Mouse (Mus musculus) left cerebral cortex, adult 2 months (tissue): ENCODE results near the gene Fam104a. TPM values are rescaled to one million over a fixed set of nuclear protein-coding genes. Genes with fewer than 3 reads are reported as not detected.

Experiments
- DNase-seq, 2 experiments: peaks; one replicate each; pipeline ENCODE4 v3.0.0; 2021 to 2022; ENCODE audit warnings: low spot score in 2 of 2, mixed read lengths in 1 of 2; ENCODE audit errors: extremely low spot score in 1 of 2
- H3K27ac ChIP-seq: fragments of 200-600 bp; 2 replicates; pipeline ENCODE4 v1.8.1; 2022
- H3K4me3 ChIP-seq: fragments of 200-600 bp; 2 replicates; pipeline ENCODE4 v1.8.1; 2022
- CTCF ChIP-seq: fragments of 200-600 bp; IDR thresholded peaks from 2 replicates; pipeline ENCODE4 v1.8.1; 2022; ENCODE audit warnings: antibody characterized with exemption, mild to moderate bottlenecking, moderate library complexity
- intact Hi-C: fragments of 180-260 bp; cut with DNase I; formaldehyde crosslinking; loops from one replicate; pipeline ENCODE4 v1.15.1; 2025
- total RNA-seq, 2 experiments: library from RNA; stranded (reverse); gene quantifications; 2 replicates each; pipeline ENCODE4 v1.2.3; 2021

The Fam104a gene
- total RNA-seq, 2 experiments from 2014 or later = 31.2 to 31.4 TPM

DNA sequence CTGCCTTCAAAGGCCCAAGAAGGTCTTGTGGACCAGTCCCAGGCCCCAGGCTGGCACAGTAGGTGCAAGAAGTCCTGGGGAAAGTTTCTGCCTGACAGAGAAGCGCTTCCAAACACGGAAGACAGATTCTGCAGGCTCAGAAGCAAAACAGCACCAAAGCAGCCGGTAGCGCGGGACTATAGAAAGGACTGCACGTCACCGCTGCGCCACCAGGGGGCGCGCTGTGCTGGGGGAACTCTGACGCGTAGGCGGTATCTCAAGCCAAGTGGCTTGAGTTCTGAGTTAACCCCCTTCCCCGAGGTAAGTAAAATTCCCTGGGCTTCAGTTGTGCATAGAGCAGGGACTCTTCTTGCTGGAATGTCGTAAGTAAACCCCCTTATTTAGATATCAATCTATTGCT is 35.8 kb downstream of the Fam104a start:
- intact Hi-C loops = loop anchor here (2.0 kb wide), 1 partner anchor 163 kb away; no protein-coding TSS in a partner anchor

DNA sequence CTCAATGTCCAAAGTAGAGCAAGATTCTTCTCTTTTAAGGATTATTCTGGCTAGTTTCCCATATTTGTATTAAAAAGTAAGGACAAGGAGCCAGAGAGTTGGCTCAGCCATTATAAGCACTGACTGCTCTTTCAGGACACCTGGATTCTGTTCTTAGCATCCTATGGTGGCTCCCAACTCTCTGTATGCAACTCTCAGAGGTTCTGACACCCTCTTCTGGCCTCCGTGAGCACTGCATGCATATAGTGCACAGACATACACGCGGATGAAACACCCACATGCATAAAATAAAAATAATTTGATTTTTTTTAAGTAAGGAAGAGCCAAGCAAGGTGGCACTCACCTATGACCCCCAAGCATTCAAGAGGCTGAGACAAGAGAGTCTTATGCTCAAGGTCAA is 38.8 kb downstream of the Fam104a start:
- intact Hi-C loops = no loop called here
- TF ChIP-seq CTCF = no peak; the same call in 1 of the 2 replicates
- DNase-seq = no peak

More for the DNA sequence above, 35.8 kb downstream of the Fam104a start:
- Histone ChIP-seq H3K27ac (no peak overlapping the region), H3K4me3 (no peak overlapping the region)
- peak; percentile 100 for TF ChIP-seq CTCF
- DNase-seq = peak; percentile 78 to 86

DNA sequence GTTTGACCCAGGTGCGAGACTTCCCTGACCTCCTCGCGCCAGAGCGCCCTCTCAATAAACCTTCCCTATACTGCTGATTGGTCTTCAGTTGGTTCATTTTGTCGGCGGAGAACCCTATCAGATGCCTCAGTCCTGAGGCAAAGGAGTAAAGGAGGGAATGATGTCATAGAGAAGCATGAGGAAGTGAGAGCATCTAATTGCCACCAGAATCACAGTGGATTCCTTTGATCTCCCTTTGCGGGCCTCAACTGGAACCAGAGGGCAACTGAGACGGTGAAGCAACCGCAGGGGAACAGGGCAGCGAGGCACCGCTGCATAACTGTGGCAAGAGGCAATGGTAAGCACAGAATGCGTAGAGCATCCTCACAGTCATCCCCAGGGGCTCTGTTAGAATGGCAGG is 45.3 kb downstream of the Fam104a start:
- Histone ChIP-seq H3K4me3 (no peak overlapping the region), H3K27ac (no peak overlapping the region)
- no peak for DNase-seq
- TF ChIP-seq CTCF = no peak
- intact Hi-C loops = no loop called here

More for the DNA sequence above, 38.8 kb downstream of the Fam104a start:
- Histone ChIP-seq H3K27ac (no peak overlapping the region), H3K4me3 (no peak overlapping the region)

DNA sequence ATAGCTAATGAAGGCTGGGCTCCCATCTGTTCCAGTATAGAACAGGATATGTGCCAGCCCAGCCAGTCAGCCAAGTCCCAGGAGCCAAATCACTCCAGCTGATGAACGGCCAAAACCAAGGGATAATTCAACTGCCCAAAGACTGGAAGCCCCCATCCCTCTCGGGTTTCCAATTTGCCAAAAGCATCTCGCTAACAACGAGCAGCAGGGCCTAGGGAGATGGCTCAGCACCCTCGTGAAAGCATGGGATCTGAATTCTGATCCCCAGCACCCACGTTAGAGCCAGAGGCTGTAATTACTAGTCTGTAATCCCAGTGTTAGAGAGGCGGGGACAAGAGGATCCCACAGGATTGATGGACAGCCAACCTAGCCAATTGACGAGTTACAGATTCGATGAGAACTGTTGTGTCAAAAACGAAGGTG is 49.2 kb downstream of the Fam104a start:
- TF ChIP-seq CTCF = no peak
- Histone ChIP-seq H3K27ac (no peak overlapping the region), H3K4me3 (no peak overlapping the region)
- DNase-seq = no peak
- intact Hi-C loops = loop anchor here (5.0 kb wide), 1 partner anchor 457 kb away; no protein-coding TSS in a partner anchor

DNA sequence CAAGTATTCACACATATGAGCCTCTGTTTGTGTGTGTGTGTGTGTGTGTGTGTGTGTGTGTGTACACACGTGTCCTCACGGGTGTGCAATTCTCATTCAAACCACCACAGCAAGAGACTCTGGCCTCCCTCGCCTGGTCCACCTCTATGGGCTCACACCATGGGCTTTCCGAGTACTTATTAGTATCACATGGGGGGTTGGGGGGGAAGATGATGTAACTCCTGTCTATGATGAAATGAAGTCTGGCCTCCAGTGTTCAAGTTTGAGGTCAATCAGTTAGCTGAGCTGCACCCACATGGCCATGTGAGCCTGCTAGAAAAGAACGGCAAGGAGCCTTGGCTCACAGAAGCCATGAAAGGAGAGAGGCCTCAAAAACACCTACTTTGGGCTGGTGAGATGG is 50.6 kb downstream of the Fam104a start:
- DNase-seq = no peak
- H3K4me3 ChIP-seq = no peak overlapping the region
- intact Hi-C loops = loop anchor here (5.0 kb wide), 1 partner anchor 456 kb away; no protein-coding TSS in a partner anchor
- TF ChIP-seq CTCF = no peak
- H3K27ac ChIP-seq = no peak overlapping the region

DNA sequence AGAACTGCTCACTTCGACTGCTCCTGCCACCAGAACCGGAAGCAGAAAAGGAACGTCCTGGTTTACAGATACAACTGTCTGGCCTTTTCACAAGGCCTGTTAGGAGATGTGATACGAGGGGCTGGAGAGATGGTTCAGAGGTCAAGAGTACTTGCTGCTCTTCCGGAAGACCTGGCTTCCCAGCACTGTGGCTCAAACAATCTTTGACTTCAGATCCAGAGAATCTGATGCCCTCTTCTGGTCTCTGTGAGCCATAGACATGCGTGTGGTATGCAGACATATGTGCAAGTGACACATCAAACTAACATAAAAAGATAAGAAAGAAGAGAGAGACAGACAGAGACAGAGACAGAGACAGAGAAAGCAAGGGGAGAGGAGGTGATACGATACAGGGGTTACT is 51.7 kb downstream of the Fam104a start:
- TF ChIP-seq CTCF = no peak
- no peak for DNase-seq
- H3K4me3 ChIP-seq = no peak overlapping the region
- intact Hi-C loops = loop anchor here (5.0 kb wide), 1 partner anchor 455 kb away; no protein-coding TSS in a partner anchor
- H3K27ac ChIP-seq = no peak overlapping the region

DNA sequence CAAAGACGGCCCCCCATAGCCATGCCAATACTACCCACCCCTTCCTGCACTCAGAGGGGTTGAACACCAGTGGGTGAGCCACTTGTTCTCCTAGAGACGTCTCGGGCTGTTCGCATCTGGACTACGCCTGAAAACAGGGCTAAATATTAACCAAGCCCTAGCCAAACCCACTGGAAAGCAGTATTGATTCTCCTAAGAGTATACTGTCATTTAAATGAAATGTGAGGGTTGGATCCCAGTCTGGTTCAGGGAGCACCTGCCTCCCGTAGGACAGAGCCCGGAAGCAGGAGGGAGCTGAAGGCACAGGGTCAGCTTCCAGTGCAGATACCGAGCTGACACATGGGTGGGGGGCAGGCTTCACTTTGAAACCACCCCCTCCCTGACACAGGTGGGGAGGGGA is 52.1 kb downstream of the Fam104a start:
- intact Hi-C loops = loop anchor here (5.0 kb wide), 1 partner anchor 455 kb away; no protein-coding TSS in a partner anchor
- no peak for DNase-seq
- no peak overlapping the region for H3K27ac ChIP-seq
- TF ChIP-seq CTCF = no peak
- no peak overlapping the region for H3K4me3 ChIP-seq

DNA sequence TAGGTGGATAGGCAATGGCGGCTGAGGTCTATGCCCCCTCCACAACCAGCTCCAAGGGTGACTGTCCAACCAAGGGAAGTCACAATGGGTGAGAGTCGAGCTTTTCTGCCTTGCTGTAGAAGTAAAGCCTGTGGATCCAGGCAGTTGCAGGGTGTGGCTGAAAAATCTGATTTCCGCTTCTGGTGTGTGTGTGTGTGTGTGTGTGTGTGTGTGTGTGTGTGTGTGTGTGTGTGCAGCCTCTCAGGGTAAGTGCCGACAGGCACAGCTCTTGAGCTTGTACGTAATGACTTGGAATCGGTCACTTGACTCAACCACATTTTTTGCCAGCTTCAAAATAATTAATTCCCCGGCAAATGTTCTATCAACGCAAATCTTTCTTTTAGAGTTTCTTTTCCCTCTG is 52.7 kb downstream of the Fam104a start:
- no peak for TF ChIP-seq CTCF
- intact Hi-C loops = loop anchor here (5.0 kb wide), 1 partner anchor 454 kb away; no protein-coding TSS in a partner anchor
- DNase-seq = no peak
- Histone ChIP-seq H3K27ac (no peak overlapping the region), H3K4me3 (no peak overlapping the region)

DNA sequence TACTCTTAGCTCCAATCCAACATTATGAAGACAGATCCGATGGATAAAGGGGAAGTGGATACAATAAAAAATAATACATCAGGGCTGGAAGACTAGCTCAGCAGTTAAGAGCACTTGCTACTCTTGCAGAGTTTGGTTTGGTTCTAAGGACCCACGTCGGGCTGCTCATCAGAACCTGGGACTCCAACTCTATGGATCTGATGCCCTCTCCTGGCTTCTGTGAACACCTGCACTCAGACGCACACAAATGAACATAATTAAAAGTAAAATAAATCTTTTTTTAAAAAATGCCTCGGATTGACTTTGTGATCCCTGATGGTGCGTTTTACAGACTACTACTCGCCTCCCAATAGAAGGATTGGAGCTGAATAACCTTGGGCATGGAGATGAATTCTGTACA is 53.3 kb downstream of the Fam104a start:
- no peak overlapping the region for H3K4me3 ChIP-seq
- TF ChIP-seq CTCF = peak; percentile 62
- intact Hi-C loops = loop anchor here (5.0 kb wide), 1 partner anchor 453 kb away; no protein-coding TSS in a partner anchor
- no peak overlapping the region for H3K27ac ChIP-seq
- no peak for DNase-seq

DNA sequence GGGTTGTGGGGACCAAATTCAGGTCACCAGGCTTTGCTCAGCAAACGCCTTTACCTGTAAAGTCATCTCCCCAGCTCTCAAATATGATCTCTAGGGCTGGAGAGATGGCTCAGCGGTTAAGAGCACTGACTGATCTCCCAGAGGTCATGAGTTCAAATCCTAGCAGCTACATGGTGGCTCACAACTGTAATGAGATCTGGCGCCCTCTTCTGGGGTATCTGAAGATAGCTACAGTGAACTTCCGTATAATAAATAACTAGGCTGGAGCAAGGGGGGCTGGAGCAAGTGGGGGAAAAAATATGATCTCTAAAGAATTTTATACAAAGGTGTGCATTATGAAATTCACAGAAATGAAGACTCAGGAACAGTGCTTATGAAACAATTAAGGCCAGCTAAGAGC is 56.2 kb downstream of the Fam104a start:
- intact Hi-C loops = no loop called here
- DNase-seq = no peak
- Histone ChIP-seq H3K27ac (no peak overlapping the region), H3K4me3 (no peak overlapping the region)
- peak; percentile 59 for TF ChIP-seq CTCF

DNA sequence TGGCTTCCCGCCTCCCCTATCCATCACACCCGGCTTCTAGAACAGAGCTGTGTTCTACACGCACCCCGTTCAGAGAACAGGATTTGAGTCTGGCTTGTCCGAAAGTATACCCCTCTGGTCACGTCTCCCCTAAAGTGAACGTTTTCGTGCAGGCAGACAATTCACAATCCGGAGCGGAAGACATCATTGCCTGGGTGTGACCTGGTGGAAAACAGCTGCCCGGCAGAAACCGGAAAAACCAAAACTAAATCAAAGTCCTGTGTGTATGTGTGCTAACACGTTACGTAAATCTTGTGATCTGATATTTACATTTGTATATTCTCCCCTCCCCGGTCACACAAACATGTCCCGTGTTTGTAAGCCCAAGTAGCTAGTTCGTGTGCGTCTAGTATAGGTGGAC is 58.5 kb downstream of the Fam104a start:
- H3K4me3 ChIP-seq = no peak overlapping the region
- intact Hi-C loops = no loop called here
- no peak overlapping the region for H3K27ac ChIP-seq
- TF ChIP-seq CTCF = no peak
- no peak for DNase-seq

DNA sequence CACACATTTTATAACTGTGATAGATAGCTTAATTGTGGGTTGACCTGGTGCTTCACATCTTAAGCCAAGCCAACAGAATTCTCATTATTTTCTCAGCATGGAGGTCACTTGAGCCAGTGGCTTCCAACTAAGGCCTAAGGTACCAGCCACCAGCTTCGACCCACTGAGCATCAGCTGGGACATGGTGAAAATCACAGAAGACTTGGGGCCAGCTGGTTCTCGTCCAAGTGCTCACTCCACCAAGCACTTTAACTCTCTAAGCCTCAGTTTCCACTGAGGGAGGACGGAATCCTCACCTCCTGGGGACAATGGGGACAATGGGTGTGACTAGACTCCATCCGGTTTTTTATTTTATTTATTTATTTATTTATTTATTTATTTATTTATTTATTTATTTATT is 61.9 kb downstream of the Fam104a start:
- DNase-seq = no peak
- Histone ChIP-seq H3K4me3 (no peak overlapping the region), H3K27ac (no peak overlapping the region)
- TF ChIP-seq CTCF = no peak
- intact Hi-C loops = no loop called here

DNA sequence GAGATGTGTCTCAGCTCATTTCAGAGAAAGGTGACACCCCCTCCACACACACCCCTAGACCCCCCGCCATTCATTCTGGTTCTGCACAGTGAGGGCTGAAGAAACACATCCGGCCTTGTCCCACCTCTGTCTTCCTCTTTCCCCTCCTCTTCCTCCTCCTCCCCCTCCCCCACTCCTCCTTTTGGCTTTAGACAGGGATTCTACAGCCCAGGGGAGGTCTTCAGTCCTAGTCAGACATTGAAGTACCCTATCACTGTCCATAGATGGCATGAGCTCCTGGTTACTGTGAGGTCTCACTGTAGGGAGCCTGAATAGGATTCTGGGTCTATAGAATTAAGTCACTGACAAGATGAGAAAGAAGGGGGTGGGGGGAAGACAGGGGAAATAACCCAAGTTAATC is 63.0 kb downstream of the Fam104a start:
- peak overlapping the region; percentile 28 for H3K4me3 ChIP-seq
- no peak for TF ChIP-seq CTCF
- H3K27ac ChIP-seq = no peak overlapping the region
- intact Hi-C loops = no loop called here
- DNase-seq = no peak
